Mouse (Mus musculus) cerebellum, postnatal 4 days (tissue): ENCODE data around the gene Coq5.

Experiments
- DNase-seq, 2 experiments: peaks; one replicate each; pipeline ENCODE4 v3.0.0; 2022; ENCODE audit warnings: low spot score in 2 of 2, mixed read lengths in 1 of 2

Coq5 gene

GRCm38 (mm10) chr5:115279226-115280049 is at the start of gene Coq5:
TSS of gene Coq5 (plus strand) at chr5:115279666.
- DNase-seq, result peak; percentile 73 to 88

GRCm38 (mm10) chr5:115230830-115231551 is 48.5 kb upstream of the Coq5 start:
- no peak for DNase-seq

- DNase-seq, result no peak
Observed at GRCm38 (mm10) chr5:115231552-115232120, 47.8 kb upstream of the Coq5 start.

GRCm38 (mm10) chr5:115232516-115232915 is 47.0 kb upstream of the Coq5 start:
- no peak for DNase-seq

GRCm38 (mm10) chr5:115233031-115233780 is 46.3 kb upstream of the Coq5 start:
- DNase-seq, result no peak

- DNase-seq, result no peak
Observed at GRCm38 (mm10) chr5:115234519-115234918, 44.9 kb upstream of the Coq5 start.

- peak in 1 of 2 experiments; percentile 47 for DNase-seq
Observed at GRCm38 (mm10) chr5:115235323-115235771, 44.1 kb upstream of the Coq5 start.

- peak; percentile 87 to 94 for DNase-seq
Observed at GRCm38 (mm10) chr5:115235786-115236263, 43.6 kb upstream of the Coq5 start, which contains the start of gene Pop5. TSS of gene Pop5 (plus strand) at chr5:115235836.

GRCm38 (mm10) chr5:115237803-115238728 is 41.4 kb upstream of the Coq5 start:
- DNase-seq, result peak; percentile 70 to 88

- no peak for DNase-seq
Observed at GRCm38 (mm10) chr5:115238729-115239195, 40.7 kb upstream of the Coq5 start.

- no peak for DNase-seq
Observed at GRCm38 (mm10) chr5:115240191-115240590, 39.3 kb upstream of the Coq5 start.

- DNase-seq, result no peak
Observed at GRCm38 (mm10) chr5:115255472-115255871, 24.0 kb upstream of the Coq5 start.

GRCm38 (mm10) chr5:115256909-115257546 is 22.4 kb upstream of the Coq5 start:
- DNase-seq, result no peak

GRCm38 (mm10) chr5:115260356-115260755 is 19.1 kb upstream of the Coq5 start:
- no peak for DNase-seq

- DNase-seq, result no peak
Observed at GRCm38 (mm10) chr5:115261141-115261540, 18.3 kb upstream of the Coq5 start.

- no peak for DNase-seq
Observed at GRCm38 (mm10) chr5:115261880-115262279, 17.6 kb upstream of the Coq5 start.

GRCm38 (mm10) chr5:115262502-115263291 is 16.8 kb upstream of the Coq5 start:
- no peak for DNase-seq

- no peak for DNase-seq
Observed at GRCm38 (mm10) chr5:115266340-115266739, 13.1 kb upstream of the Coq5 start.
